Mouse (Mus musculus): ENCODE measurements at regions not wholly inside any gene's neighbourhood (a gene's known extent, or its start where the extent isn't known, plus 50 kb on each side); places are given as distances from the start of the nearest gene placed in this dataset.

DNA sequence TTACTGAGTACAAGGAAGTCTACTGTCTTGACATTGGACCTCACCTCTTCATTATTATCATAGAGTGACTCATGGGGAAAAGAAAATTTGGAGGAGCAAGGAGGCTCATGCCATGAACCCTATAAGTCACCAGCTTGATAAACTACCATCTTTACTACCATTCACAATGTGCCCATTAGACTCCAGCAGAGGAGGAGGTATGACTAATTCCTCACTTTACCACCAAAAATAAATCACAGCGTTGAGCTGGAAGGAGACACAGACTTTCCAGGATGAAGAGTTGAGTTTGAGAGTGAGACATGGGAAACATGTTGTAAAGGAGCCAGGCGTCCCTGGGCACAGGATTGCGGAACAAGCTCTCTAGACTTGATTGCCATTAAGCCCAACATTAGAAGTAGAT, 195.0 kb upstream of the Mctp2 start:
- no peak for DNase-seq (ENCODE audit: low read depth in 1 of 2, low spot score in 2 of 2)

DNA sequence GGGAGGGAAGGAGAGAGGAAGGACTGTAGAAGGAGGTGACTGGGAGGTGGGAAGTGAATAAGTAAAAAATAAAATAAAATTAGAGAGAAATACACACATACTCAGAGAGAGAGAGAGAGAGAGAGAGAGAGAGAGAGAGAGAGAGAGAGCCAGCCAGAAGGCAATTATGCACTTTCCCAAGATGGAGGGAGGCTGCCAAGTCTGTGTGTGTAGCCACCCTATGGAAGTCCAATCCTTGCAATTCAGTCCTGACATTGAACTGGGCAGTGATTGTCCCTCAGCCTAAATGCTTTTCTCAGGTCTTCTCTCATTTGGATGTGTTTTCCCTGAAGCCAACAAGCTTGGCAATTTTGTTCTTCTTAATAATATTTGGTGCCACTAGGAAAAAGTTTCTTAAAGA, 197.3 kb upstream of the Mctp2 start:
- no peak for DNase-seq (ENCODE audit: low read depth in 1 of 2, low spot score in 2 of 2)

DNA sequence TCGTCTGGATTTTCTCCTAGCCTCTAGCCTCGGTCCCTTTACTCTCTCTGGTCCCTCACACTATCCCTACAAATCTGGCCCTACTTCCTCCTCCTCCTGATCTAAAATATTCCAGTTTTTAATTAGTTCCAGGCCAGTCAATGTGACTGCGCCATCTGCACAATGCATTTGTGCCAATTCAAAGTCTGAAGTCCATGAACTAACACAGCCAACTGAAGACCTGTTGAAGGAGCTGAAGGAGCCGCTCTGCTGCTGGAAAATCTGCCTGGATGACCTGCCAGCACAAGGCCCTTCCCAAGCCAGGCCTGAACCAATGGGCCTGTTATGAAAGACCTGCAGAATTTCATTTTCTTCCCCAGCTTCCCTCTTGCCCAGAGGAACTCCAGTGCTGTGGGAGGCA, 197.9 kb upstream of the Mctp2 start:
- DNase-seq (ENCODE audit: low read depth in 1 of 2, low spot score in 2 of 2): no peak

DNA sequence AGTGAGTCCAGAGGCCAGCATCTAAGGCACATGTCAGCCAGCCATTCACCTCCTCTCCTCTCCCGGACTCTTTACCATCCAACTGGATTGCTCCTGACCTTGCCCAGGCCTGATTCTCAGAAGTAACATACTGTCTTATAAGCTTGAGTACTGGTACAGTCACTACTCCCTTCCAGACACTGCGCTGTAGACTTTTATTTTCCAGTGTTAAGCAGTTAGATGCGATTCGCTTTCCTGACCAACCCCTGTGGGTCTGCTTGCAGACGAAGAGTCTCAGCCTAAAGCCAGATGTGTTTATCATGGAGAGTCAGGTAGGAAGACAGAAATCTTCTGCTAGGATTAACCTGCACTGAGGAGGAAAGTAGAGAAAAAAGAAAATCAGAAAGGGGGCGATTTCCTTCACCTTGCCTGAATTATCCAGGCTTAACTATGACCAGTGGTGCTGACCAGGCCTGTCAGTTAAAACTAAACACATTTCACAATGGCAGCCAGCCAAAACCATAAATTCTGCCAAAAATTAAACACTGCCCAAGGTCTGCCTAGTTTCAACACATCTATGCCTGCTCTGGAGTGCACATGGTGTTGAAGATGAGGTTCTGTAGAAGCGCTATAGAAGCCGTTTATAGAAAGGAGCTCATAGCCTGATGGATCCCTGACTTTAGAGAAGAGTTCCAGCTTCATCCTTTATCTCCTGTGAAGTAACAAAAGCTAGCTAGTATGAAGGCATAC, 199.5 kb upstream of the Mctp2 start:
- DNase-seq (ENCODE audit: low read depth in 1 of 2, low spot score in 2 of 2): no peak

DNA sequence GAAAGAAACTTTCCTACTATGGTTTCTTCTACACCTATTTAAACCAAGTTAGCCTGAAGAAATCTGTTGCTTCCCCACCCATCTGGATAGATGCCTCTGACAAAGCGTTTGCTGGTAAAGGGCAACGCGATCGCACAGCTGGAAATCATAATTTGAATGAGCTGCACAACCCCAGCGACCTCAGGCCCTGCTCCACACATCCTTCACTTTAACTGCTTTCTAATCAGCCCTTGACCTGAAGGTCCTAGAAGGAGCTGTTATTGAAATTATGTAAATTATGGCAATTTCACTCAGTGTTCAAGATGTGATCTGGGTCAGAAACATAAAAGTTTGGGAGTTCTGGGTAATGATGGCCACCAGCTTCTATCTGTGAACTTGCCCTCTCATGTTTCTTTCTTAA, 201.5 kb upstream of the Mctp2 start:
- DNase-seq (ENCODE audit: low read depth in 1 of 2, low spot score in 2 of 2): no peak

DNA sequence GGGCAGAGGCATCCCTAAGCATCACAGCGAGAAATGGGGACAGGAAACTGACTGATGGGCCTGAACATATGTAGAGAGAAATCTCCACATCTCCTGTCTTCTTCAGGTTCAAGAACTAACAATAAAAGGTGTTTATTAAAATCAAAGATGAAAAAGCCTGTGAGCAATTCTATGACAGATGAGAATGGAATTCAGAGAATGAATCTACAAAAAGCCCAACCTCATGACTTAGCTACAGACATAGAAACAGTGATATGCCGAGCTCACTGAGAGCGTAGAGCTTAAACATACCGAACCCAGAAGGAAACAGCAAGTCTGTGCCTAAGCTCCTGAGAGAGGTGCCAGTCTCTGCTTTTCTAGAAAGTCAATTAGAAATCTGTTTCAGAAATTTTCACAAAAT, 203.7 kb upstream of the Mctp2 start:
- DNase-seq (ENCODE audit: low read depth in 1 of 2, low spot score in 2 of 2): no peak

DNA sequence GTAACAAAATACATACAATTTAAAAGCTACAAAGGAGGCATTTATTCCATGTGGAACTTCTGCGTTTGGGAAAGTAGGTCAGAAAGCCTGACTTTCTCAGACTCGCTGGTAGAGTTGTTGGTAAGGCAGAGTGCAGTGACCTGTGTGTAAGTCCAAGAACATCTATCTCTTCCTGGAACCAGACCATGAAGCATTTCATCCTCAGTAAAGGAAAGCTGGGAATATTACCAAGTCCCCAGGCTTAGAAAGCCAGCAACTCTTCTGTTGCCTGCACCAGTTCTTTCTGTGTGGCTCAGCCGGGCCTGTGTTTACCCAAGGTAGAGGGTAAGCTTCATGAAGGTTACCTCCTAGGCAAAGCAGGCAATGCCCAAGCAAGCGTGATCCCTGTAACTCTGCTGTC, 207.0 kb upstream of the Mctp2 start:
- DNase-seq (ENCODE audit: low read depth in 1 of 2, low spot score in 2 of 2): no peak

DNA sequence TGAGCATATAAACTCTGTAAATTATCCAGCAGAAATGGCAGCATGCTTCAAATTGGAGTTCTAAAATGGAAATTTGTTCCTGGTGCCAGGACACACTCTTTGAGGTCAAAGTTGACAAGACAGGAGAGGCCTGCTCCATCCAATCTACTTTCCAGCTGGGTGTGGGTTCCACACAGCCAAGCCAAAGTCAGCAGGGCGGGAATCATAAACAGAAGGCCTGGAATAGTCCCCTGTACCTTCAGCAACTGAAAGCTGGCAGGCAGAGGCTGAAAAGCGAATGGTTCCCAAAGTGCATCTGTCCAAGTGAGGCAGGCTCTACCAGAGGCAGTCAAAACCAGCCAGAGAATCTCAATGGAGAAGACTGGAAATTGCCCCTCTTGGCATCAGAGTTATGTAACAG, 208.4 kb upstream of the Mctp2 start:
- no peak for DNase-seq (ENCODE audit: low read depth in 1 of 2, low spot score in 2 of 2)

DNA sequence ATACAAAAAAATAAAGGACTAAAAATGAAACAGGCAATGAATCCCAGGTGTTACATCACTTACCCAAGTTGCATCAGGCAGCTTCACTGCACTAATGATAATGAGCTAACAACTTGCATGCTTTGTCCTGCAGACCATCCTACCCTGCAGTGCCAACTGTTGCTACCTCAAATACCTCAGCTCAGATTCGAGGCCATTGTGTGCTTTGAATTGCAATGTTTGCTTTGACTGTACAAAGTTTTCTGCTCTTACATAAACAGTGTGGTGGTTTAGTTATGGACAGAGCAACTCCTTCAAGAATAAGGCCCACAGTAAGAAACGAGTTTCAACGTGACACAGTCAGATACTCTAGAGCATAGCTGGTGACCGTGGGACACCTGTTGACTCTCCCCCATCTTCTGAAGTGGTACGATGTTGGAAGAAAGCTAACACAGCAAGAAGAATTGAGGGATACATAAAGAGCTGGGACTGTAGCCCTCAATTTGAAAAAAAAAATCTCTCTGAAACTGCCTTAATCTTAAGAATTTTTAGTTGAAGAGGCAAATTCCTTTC, 212.1 kb upstream of the Mctp2 start:
- DNase-seq (ENCODE audit: low read depth in 1 of 2, low spot score in 2 of 2): no peak

DNA sequence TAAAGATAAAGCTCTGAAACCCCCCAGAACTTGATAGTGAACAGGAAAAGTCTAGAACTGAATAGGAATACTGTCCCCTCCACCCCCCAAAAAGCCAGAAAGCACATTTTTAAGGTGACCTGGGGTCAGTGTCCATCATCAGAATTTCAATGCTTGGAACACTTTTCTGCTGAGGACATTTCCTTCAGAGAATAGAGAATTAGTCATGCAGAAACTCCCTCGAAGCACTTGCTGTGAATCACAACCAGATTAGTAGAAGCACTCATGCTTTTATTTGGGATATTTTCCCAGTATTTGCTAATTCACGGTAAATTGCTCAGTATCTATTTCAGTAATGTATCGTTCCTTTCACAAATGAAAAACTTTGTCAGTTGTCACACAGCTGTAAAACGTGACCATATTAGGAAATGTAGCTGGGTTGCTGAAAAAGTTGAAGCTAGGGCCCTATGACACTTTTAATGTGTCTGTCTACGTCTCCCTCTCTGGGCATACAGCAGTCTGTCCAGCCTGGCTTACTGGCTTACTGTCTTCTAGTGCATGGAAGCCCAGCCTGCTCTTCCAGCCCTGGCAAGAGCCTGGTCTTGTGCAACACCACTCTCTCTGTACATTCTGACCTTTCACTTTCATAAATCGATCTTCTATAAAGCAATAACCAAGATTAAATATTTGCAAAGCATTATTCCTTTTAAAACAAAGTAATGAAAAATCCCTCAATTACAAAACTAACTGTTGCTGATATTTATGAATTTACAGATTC, 213.1 kb upstream of the Mctp2 start:
- no peak for DNase-seq (ENCODE audit: low read depth in 1 of 2, low spot score in 2 of 2)

DNA sequence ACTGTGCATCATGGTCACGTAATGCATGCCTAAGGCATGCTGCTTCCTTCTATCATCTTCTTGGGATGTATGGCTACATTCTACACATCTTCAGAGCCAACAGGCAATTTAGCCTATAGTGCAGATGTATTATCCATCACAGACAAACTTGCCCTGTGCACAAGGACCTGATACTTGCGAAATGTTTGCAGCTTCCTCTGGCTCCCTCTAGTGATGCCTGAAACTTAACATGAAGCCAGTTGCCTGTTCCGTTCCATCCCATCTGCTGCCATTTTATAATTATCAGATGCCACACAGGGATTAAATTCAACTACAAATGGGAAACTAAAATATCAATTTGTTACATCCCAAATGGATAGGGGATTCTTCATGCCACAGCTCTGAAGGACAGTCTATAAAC, 222.5 kb upstream of the Mctp2 start:
- no peak for DNase-seq (ENCODE audit: low read depth in 1 of 2, low spot score in 2 of 2)

DNA sequence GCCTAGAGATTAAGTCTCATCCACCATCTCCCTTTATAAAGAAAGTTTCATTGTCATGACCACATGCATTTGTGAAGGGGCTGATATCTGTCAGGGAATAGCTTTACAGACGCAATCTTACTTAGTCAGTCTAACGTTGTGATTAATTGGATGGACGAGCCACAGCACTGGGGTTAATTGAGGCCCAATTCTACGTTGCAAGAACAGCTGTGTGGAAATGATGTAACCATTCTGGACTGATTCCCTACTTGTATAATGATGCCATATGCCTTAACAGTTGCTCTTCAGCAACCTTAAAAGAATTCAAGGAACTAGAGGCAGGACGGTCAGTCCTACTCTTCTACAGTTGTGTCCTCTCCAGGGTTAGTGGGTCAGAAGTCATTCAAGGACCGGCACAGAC, 231.9 kb upstream of the Mctp2 start:
- no peak for DNase-seq (ENCODE audit: low read depth in 1 of 2, low spot score in 2 of 2)

DNA sequence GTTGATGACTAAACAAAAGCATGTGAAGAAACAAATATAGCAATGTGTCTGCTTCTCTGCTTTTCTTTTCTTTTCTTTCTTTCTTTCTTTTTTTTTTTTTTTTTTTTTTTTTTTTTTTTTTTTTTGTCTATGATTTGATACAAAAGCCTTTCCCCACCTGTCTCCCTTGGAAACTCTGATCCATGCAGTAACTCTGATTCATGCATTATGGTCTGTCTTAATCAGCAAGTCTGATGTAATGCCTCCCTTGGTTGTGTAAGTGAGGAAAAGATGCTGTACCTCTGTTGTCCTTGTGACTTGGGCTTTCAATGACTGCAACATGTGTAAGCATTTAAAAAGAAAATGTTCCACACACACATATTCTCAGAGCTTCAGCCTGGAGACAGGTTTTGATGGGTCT, 233.5 kb upstream of the Mctp2 start:
- no peak for DNase-seq (ENCODE audit: low read depth in 1 of 2, low spot score in 2 of 2)

DNA sequence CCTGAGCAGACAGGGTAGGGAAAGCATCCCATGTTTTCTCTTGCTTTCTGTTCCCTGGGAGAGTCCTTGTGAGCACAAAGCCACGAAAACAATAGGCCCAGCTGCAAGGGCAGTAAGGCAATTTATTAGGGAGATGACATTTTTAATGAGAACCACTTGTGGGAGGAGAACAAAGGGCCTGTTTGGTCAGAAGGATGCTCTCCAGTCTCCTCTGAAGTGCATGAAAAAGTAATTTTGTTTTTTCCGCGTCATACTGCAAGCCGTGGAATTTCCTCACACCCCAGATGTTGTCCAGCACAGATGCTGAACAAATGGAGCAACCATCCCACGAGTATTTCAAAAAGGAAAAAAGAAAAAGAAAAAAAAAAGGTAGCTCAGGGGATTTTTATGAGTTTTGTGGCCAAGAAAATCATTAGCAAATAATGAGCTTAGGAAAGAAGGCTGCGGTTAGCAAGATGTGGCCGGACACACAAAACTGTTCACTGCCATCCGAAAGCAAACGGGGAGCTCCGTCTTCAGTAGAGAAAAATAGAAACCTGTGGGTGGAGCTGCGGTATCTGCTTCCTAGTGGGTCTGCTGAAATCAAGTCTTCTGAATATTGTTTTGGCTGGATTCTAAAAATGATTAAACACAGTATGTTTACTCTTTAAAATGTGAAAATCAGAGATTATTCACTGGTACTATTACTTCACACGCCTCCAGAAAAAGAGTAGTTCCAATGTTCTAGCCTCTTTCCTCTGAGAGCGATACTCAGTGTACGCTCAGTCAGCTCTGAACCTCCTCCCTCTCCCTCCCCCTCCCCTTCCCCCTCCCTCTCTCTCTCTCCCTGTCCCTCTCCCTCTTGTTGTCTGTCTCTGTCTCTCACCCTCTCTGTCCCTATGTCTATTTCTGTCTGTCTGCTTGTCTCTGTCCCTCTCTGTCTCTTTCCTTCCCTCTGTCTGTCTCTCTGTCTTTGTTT, 235.4 kb upstream of the Mctp2 start:
- no peak for DNase-seq (ENCODE audit: low read depth in 1 of 2, low spot score in 2 of 2)

DNA sequence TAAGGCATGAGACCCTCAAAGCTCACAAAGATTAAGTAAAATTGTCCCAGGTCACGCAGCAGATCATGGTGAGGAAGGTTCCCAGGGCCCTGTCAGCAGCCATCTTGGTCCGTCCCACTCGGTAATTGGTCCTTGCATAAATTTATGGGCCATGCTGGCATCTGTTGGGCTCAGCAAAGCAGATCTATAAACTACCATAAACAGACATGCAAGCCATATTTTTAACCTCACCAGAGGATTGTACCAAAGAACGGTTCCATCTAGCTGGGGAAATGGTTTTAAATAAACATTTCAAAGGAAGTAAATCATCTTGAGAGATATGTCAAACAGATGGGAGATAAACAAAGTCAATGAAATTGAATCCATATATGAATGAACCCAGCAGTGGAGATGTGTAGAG, 237.1 kb upstream of the Mctp2 start:
- no peak for DNase-seq (ENCODE audit: low read depth in 1 of 2, low spot score in 2 of 2)

DNA sequence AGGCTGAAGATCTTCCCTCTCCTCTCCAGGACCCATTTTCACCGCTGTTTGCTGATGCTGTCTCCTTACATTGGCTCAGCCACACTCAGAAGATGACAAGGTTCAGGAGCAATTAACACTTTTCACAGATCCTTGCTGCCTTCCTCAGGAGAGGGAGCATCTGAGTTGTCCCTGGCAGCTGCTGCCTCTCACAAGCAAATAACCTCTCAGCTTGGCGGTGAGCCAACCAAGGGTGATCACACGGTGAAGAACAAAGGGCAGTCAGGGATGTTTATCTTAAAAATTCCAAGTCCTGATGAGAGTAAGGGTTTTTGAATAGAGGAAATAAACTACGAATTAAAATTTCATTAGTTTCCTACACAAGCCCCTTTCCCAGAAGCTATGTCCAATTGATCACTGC, 237.5 kb upstream of the Mctp2 start:
- DNase-seq (ENCODE audit: low read depth in 1 of 2, low spot score in 2 of 2): no peak

DNA sequence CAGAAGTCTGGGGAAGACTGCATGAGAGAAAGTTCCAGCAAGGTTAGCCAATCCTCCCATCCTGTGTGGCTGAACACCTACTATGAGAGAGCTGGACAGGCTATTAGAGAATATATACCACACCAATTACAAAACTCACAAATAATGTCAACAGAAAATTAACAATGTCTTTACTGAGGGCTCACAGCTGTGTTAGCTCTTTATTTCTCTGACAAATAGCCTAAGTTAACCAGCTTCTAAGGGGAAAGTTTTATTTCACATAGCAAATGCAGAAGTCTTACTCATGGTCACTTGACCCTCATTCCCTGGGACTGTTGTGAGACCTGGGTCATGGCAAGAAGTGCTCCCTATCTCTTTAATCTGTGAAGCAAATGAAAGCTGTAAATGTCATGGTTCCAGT, 261.0 kb upstream of the Mctp2 start:
- DNase-seq (ENCODE audit: low read depth in 1 of 2, low spot score in 2 of 2): no peak

DNA sequence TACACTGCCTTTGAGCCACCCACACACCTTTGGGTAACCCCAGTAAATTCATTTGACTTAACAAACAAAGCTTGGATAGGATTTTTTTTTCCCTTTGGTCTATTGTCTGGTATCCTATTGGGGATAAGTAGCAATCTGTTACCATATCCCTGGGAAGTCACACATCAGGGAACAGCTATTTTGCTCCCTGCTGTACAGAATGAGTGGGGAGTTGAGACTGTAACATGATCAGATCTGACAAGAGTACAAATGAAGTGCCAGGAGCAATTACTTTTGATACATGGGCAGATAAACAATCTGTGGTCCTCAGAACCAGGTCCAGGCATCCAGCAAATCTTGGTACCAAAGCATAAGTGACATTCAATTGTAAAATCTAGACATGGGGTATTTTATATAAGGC, 262.8 kb upstream of the Mctp2 start:
- no peak for DNase-seq (ENCODE audit: low read depth in 1 of 2, low spot score in 2 of 2)

DNA sequence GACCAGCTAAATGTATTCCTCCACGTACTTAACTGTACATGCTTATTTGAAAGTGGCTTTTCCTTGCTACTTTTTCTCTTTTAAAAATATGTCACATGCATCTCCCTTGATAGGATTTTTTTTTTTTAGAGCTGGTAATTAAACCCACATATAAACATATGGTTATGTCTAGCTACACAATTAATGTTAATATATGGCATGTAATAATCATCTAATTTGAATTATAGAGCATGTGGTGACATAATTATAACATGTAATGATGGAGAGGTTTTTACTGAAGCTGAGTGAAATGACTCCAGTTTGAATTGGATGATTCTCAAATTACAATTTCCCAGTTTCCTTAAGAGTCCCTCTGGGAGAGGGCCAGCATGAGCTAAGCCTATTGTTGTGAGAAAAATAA, 267.9 kb upstream of the Mctp2 start:
- no peak for DNase-seq (ENCODE audit: low read depth in 1 of 2, low spot score in 2 of 2)

DNA sequence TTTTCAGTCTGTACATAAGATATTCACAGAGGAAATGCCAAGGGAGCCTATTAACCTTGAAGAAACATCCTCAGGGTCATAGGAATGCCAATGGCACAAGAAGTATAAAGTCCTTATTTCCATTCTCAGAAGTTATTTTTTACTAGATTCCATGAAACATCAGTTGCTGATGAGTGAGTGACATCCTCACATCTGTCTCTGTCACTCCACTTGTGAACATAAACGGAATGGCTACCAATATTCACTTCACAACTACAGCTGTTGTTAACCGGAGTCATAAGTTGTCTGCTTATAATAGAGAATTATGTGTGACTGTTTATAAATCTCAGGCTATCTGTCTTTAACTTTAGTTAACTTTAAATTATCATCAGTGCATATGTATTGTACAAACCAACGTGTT, 278.0 kb upstream of the Mctp2 start:
- no peak for DNase-seq (ENCODE audit: low read depth in 1 of 2, low spot score in 2 of 2)

DNA sequence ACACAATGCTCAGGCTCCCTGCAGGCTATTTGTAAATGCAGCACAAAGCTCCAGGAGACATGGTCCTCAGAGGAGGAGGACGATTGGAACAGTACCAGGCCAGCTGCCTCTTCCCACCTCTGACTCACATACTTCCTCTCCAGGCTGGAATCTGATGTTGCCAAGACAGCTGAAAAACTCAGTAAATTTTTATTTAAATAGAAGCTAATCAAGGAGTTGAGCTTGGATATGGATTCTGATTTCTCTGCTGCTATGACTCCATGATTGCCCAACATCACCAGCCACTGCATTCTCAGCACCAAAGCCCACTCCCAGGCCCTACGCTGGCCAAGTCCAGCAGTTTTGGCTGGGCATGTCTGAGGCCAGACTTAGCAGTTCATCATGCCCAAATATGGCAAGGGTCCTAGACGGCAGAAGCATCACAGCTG, 282.8 kb upstream of the Mctp2 start:
- DNase-seq (ENCODE audit: low read depth in 1 of 2, low spot score in 2 of 2): no peak
